Mouse (Mus musculus): Measurements from ENCODE around the gene Gm4836.
"Not testable (repeated sequence)": the region's sequence is repeated elsewhere in the genome, so short reads cannot be mapped to it uniquely, and the experiment has no call there.

Gene Gm4836

GRCm38 (mm10) chrX:28293532-28293931 is at the start of gene Gm4836:
Gene Gm4836 (minus strand): TSS chrX:28293632.
- DNase-seq (ENCODE audit: low spot score in 2 of 2): not testable (repeated sequence)

All from frontal cortex, postnatal 10 days (tissue).